Mouse (Mus musculus) adrenal gland, adult (tissue): ENCODE measurements around the gene Pcdh15.

Source experiments
- DNase-seq, 2 experiments: peaks; one replicate each; pipeline ENCODE4 v3.0.0; 2022 to 2023; ENCODE audit warnings: low spot score in 1 of 2; ENCODE audit not compliant: inconsistent age in 2 of 2

Pcdh15 gene

GRCm38 (mm10) chr10:74269637-74270269 lies 1170.6 kb downstream of the Pcdh15 start:
- no peak for DNase-seq

DNA sequence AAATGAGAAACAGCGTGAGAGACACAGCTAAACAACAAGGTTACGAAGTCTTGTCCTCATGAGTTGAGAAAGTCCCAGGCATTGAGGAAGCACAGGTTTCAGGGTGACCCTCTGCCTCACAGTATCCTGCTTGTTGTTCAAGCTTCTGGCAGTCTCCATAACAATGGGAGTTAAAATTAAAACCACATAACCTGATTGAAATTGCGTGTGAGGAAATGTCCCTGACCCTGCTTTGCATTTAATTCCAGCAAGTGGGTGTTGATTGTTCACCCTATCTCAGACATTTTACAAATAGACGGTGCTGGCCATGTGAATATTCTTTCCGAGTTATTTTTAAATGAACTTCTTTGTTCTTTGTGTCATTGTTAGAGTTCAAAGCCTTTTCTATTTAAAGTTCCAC lies 1171.8 kb downstream of the Pcdh15 start:
- DNase-seq: no peak

GRCm38 (mm10) chr10:74304120-74304519 lies 1205.0 kb downstream of the Pcdh15 start:
- DNase-seq: no peak

DNA sequence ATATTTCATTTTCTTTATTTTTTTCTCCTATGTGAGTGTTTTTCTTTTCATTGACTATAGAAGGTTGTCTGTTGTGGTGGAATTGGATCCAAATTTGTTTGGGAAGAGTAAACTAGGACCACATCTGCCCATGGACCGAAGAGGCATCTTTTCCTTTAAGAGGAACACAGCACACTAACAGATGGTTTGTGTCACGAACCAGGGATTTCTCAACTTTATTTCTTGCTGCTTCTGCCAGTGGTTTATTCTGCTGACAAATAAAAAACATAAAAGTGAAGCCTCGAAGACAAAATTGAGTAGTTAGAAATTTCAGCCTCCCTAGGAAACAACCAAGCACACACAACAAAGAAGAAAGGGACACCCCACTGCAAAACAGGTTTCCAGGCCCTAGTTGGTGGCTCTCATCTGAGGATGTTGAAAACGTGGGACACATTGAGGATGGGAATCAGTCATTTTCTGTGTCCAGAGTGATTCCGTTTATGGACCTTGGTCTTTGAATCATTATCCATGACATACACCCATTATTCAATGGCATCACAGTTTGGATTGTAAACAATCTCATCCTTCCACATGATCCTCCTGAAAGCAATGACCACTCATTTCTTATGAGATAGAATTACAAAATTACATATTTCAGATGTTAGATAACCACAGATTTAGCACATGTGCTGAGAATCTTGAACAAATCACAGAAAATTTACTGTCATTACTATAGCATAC lies 1206.5 kb downstream of the Pcdh15 start:
- DNase-seq: no peak

GRCm38 (mm10) chr10:74307035-74307434 lies 1207.9 kb downstream of the Pcdh15 start:
- DNase-seq: no peak

DNA sequence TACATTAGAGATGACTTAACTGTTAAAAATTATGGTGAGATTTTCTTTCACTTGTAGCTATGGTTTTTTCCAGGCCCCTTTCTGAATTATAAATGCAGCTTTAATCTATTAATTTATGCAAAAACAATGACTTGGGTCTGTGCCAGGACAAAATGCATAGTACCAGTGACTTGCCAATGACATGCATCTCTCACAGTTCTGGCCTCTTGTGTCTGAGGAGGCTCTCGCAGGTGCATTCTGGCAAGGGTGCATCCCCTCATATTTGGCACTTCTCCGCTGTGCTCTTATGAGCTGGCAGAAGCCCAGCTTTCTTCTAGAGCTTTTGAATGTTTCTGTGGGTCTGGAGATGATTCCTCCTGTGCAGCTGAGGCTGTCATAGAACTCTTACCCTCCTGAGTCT lies 1216.9 kb downstream of the Pcdh15 start:
- DNase-seq: no peak

DNA sequence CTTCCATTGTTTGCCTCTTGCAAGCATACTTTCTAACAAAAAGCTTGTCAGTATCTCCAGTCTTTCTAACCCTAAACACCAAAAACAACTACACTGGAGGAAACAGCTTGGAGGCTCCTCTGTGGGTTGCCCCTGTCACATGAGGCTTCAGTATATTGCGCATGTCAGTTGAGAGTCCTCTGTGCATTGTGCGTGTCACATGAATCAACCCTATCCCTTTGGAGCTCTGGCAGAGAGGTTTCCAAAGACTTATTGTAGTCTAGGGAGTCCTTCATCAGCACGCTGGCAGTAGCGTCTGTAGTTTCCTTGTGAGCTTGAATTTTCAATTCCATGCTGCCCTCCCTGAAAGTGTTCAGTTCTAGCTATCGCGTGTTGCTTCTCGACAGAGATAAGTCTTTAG lies 1236.3 kb downstream of the Pcdh15 start:
- no peak for DNase-seq

GRCm38 (mm10) chr10:74339247-74340160 lies 1240.4 kb downstream of the Pcdh15 start:
- DNase-seq: no peak

DNA sequence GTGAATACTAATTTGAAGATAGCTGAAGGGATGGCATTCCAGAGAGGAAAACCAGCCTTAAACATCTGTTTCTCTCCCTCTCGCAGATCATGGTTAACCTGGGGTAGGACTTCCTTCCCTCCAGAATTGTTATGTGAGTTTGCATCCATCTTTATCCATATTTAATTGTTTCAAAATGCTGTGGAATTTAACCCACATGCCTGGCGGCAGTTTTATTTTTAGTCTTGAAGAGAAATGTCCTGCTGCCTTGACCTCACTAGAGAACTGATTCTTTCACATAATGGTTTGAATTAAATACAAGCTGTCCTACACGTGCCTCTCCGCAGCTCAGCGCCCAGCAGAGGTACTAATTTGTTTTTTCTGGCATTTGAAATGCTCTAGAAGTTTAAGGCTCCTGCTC lies 1260.4 kb downstream of the Pcdh15 start:
- DNase-seq: no peak

DNA sequence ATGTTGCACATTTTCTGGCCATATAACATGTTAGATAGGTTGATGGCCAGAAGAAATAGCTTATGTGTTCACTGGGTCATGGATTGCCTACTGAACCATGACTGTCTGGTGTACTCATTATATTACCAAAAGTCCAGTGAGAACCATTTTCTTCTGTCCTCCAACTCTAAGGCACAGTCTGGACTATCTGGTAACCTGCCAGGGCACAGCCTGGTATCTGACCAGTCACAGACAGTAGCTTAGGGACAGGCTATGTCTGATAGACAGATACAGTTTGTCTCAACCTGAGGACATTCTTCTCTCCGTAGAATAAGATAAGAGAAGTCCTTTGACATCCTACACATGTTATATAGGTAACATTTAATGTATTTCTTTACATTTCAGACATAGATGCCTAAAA lies 1279.6 kb downstream of the Pcdh15 start:
- DNase-seq: no peak

- no peak for DNase-seq
Observed at GRCm38 (mm10) chr10:74379276-74380134, 1280.4 kb downstream of the Pcdh15 start.

- DNase-seq: no peak
Observed at GRCm38 (mm10) chr10:74387538-74388499, 1288.7 kb downstream of the Pcdh15 start.

GRCm38 (mm10) chr10:74403111-74403510 lies 1304.0 kb downstream of the Pcdh15 start:
- no peak for DNase-seq

DNA sequence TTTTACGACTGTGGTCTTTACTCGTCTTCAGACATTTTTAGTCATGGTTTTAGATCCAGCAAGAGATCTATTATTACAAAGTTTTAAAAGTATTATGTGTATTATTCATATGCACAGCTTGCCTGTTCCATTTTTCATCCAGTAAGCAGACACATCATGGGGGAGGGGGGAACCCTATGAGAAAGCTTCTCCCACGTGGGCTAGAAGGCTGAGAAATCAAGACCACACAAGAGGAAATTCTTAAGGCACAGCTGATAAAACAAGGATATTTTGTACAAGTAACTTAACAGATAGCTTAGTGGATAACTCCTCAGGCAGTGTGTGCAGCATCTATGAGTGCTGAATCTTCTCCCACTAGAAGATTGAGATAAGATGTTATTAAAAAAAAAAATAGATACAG lies 1314.9 kb downstream of the Pcdh15 start:
- DNase-seq: no peak

- DNase-seq: no peak
Observed at GRCm38 (mm10) chr10:74414945-74415344, 1315.8 kb downstream of the Pcdh15 start.

DNA sequence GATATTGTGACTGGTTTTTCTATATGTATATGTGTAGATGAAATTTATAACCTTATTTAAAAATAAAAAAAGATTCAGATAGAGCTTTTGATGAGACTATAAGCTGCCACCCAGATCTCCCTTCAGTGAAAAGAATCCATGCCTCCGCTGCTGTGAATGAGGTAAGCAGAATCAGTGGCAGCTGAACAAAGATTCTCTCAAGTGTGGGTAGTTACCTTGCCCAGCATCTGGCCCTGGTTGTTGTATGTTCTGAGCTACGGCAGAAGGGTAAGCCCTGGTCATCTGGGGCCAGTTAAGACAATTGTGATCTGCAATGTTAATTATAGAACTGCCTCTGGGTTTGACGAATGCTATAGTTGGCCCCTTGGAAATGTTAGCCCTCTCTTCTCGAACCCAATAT lies 1316.2 kb downstream of the Pcdh15 start:
- no peak for DNase-seq

DNA sequence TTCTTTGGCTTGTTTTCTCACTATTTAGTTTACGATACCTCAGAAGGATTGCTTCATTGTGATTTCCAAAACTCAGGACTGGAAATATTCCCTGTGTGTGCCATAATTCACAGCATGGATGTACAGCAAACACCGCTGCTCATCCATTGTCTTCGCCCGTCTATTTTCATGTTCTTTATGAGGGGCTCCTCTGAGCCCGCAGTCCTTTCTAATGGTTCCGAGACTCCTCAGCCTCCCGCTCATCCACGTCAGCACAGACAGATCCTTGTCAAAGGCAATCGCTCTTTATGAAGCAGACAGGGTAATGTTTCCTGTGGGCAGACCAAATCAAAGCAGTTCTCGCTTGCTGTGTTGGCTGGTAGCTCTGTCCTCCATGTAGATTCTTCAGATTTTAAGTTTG lies 1316.8 kb downstream of the Pcdh15 start:
- no peak for DNase-seq

DNA sequence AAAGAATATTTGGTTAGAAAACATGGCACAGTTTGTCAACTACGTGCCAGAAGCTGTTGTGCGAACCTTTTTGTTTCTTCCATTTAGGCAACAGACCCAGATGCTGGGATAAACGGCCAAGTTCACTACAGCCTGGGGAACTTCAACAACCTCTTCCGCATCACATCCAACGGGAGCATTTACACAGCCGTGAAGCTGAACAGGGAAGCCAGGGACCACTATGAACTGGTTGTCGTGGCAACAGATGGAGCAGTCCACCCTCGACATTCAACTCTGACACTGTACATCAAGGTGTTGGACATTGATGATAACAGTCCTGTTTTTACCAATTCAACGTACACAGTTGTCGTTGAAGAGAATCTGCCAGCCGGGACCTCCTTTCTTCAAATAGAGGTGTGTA lies 1350.9 kb downstream of the Pcdh15 start:
- no peak for DNase-seq

DNA sequence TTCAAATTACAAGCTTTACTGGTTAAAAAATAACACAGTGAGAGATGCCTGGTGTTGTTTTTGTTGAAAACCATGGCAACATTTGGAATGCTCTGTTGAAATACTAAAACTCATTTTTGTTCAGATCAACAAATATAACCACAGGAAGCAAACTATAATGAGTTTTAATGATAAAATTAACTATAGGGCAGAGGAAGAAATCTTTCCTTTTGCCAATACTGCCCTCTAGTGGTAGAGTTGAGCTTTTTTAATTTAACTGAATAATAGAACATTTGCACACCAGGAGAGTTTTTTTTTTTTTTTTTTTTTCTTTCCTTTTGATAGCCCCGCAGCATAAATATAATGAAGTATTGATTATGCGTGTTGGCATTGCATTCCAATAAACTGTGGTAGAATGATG lies 1364.8 kb downstream of the Pcdh15 start:
- peak in 1 of 2 experiments; percentile 40 for DNase-seq

- no peak for DNase-seq
Observed at GRCm38 (mm10) chr10:74480779-74481178, 1381.6 kb downstream of the Pcdh15 start.
